Mouse (Mus musculus) intestine, embryonic 14.5 days (tissue): ENCODE results near the gene Bpnt1. TPM values are rescaled to one million over a fixed set of nuclear protein-coding genes. Genes with fewer than 3 reads are reported as not detected.

ENCODE experiments used
- ATAC-seq: fragments of 200-750 bp; cut with Nextera tagmentation; replicated peaks from 2 replicates; pipeline ENCODE4 v1.8.0; 2017; ENCODE audit warnings: low read depth, moderate number of reproducible peaks, moderate TSS enrichment, moderate library complexity; ENCODE audit not compliant: low FRiP score, low TSS enrichment
- DNase-seq: peaks from one replicate; pipeline ENCODE4 v3.0.0-alpha.2; 2018; ENCODE audit warnings: low spot score
- H3K27ac ChIP-seq: fragments of 300-500 bp; sonication (generic); 2 replicates; pipeline ENCODE4 v1.5.1; 2014; ENCODE audit warnings: low read depth, mild to moderate bottlenecking, control low read depth
- H3K27me3 ChIP-seq: fragments of 300-500 bp; sonication (generic); replicated peaks from 2 replicates; pipeline ENCODE4 v1.6.1; 2014; ENCODE audit warnings: low read length, control low read depth; ENCODE audit not compliant: control insufficient read depth, insufficient read depth
- H3K36me3 ChIP-seq: fragments of 300-500 bp; sonication (generic); 2 replicates; pipeline ENCODE4 v1.6.1; 2014; ENCODE audit warnings: low read length, control low read depth; ENCODE audit not compliant: control insufficient read depth, insufficient read depth
- H3K4me1 ChIP-seq: fragments of 300-500 bp; sonication (generic); replicated peaks from 2 replicates; pipeline ENCODE4 v1.6.1; 2014; ENCODE audit warnings: low read length, control low read depth, mixed read lengths; ENCODE audit not compliant: control insufficient read depth, insufficient read depth
- H3K4me2 ChIP-seq: fragments of 300-500 bp; sonication (generic); 2 replicates; pipeline ENCODE4 v1.6.1; 2014; ENCODE audit warnings: low read length
- H3K4me3 ChIP-seq: fragments of 300-500 bp; sonication (generic); 2 replicates; pipeline ENCODE4 v1.5.1; 2014; ENCODE audit warnings: low read depth, low read length, control low read depth, mixed read lengths
- H3K9ac ChIP-seq: fragments of 300-500 bp; sonication (generic); 2 replicates; pipeline ENCODE4 v1.6.1; 2014; ENCODE audit warnings: mild to moderate bottlenecking, low read length
- H3K9me3 ChIP-seq: fragments of 300-500 bp; sonication (generic); 2 replicates; pipeline ENCODE4 v1.6.1; 2016; ENCODE audit warnings: low read length, control low read depth; ENCODE audit not compliant: control insufficient read depth
- WGBS: fragments of 180-500 bp; shearing (Covaris S2); extraction: QIAGEN DNeasy Blood & Tissue Kit; methylation state at CpG from one replicate; pipeline ENCODE4 v1.1.7; 2014; 5-methylcytosine and 5-hydroxymethylcytosine counted together
- polyA plus RNA-seq: library from polyadenylated mRNA; unstranded; fragments of >200 nt; fragmentation: Nextera tagmentation; extraction: Ambion mirVana; gene quantifications from 2 replicates; pipeline ENCODE4 v1.2.1, GENCODE M21; 2014

Gene Bpnt1
- polyA plus RNA-seq, 1 experiment from 2014 or later: 52.3 TPM

- no peak overlapping the region for H3K4me2 ChIP-seq
- ATAC-seq: peak; percentile 41; the same call in 1 of the 2 replicates
Measured at GRCm38 (mm10) chr1:185336535-185336934, 4.6 kb downstream of the Bpnt1 start.

GRCm38 (mm10) chr1:185342441-185342840 is 10.5 kb downstream of the Bpnt1 start:
- Histone ChIP-seq H3K4me3 (no peak overlapping the region), H3K9ac (no peak overlapping the region), H3K36me3 (peaks cover 83% of the 10 kb centered on the region), H3K4me2 (no peak overlapping the region), H3K27ac (no peak overlapping the region), H3K27me3 (no peaks in the 10 kb centered on the region), H3K4me1 (no peaks in the 10 kb centered on the region), H3K9me3 (no peaks in the 10 kb centered on the region)
- ATAC-seq (no peak), DNase-seq (no peak)
- WGBS: 90% methylated on average over 4 of the region's 4 CpGs

More at GRCm38 (mm10) chr1:185336535-185336934, 4.6 kb downstream of the Bpnt1 start:
- peaks cover 35% of the 10 kb centered on the region for H3K36me3 ChIP-seq
- peaks cover 11% of the 10 kb centered on the region; the same call in 1 of the 2 replicates for H3K4me1 ChIP-seq
- H3K9ac ChIP-seq: no peak overlapping the region
- DNase-seq: peak; percentile 51
- H3K27me3 ChIP-seq: no peaks in the 10 kb centered on the region
- no peak overlapping the region for H3K27ac ChIP-seq
- 38% methylated on average over 3 of the region's 3 CpGs for WGBS
- no peaks in the 10 kb centered on the region for H3K9me3 ChIP-seq
- no peak overlapping the region for H3K4me3 ChIP-seq

GRCm38 (mm10) chr1:185343422-185343821 is 11.5 kb downstream of the Bpnt1 start:
- Histone ChIP-seq H3K4me2 (no peak overlapping the region), H3K9me3 (no peaks in the 10 kb centered on the region), H3K27ac (no peak overlapping the region), H3K36me3 (peaks cover 86% of the 10 kb centered on the region), H3K9ac (no peak overlapping the region), H3K4me3 (no peak overlapping the region), H3K4me1 (no peaks in the 10 kb centered on the region), H3K27me3 (no peaks in the 10 kb centered on the region)
- ATAC-seq (no peak), DNase-seq (no peak)
- 89% methylated on average over 8 of the region's 8 CpGs for WGBS

GRCm38 (mm10) chr1:185346188-185346587 is 14.2 kb downstream of the Bpnt1 start:
- no peak for DNase-seq
- Histone ChIP-seq H3K4me2 (no peak overlapping the region), H3K4me3 (no peak overlapping the region), H3K9me3 (no peaks in the 10 kb centered on the region), H3K9ac (no peak overlapping the region), H3K27ac (no peak overlapping the region), H3K4me1 (no peaks in the 10 kb centered on the region), H3K27me3 (no peaks in the 10 kb centered on the region), H3K36me3 (peaks cover 87% of the 10 kb centered on the region)
- no peak for ATAC-seq
- 71% methylated on average over 10 of the region's 10 CpGs for WGBS

- no peak overlapping the region for H3K4me2 ChIP-seq
- ATAC-seq (no peak), DNase-seq (no peak)
- no peaks in the 10 kb centered on the region for H3K4me1 ChIP-seq
- 95% methylated on average over 14 of the region's 14 CpGs for WGBS
- H3K9me3 ChIP-seq: no peaks in the 10 kb centered on the region
- no peak overlapping the region for H3K4me3 ChIP-seq
- no peak overlapping the region for H3K9ac ChIP-seq
- peaks cover 84% of the 10 kb centered on the region for H3K36me3 ChIP-seq
- no peak overlapping the region for H3K27ac ChIP-seq
- no peaks in the 10 kb centered on the region for H3K27me3 ChIP-seq
Measured at GRCm38 (mm10) chr1:185349741-185350140, 17.8 kb downstream of the Bpnt1 start.

- no peak overlapping the region for H3K4me2 ChIP-seq
- no peaks in the 10 kb centered on the region for H3K27me3 ChIP-seq
- WGBS: 94% methylated on average over 4 of the region's 4 CpGs
- no peaks in the 10 kb centered on the region for H3K4me1 ChIP-seq
- H3K9ac ChIP-seq: no peak overlapping the region
- H3K36me3 ChIP-seq: peaks cover 84% of the 10 kb centered on the region
- H3K9me3 ChIP-seq: no peaks in the 10 kb centered on the region
- ATAC-seq (no peak), DNase-seq (no peak)
- no peak overlapping the region for H3K27ac ChIP-seq
- no peak overlapping the region for H3K4me3 ChIP-seq
Measured at GRCm38 (mm10) chr1:185350611-185351010, 18.7 kb downstream of the Bpnt1 start.

GRCm38 (mm10) chr1:185352151-185352550 is 20.2 kb downstream of the Bpnt1 start:
- no peaks in the 10 kb centered on the region for H3K9me3 ChIP-seq
- H3K27ac ChIP-seq: no peak overlapping the region
- DNase-seq: no peak
- H3K4me2 ChIP-seq: no peak overlapping the region
- peaks cover 82% of the 10 kb centered on the region for H3K36me3 ChIP-seq
- H3K27me3 ChIP-seq: no peaks in the 10 kb centered on the region
- no peak for ATAC-seq
- H3K4me3 ChIP-seq: no peak overlapping the region
- 90% methylated on average over 12 of the region's 12 CpGs for WGBS
- no peaks in the 10 kb centered on the region for H3K4me1 ChIP-seq
- H3K9ac ChIP-seq: no peak overlapping the region

GRCm38 (mm10) chr1:185353351-185353750 is 21.4 kb downstream of the Bpnt1 start:
- WGBS: 97% methylated on average over 8 of the region's 8 CpGs
- Histone ChIP-seq H3K27ac (no peak overlapping the region), H3K36me3 (peaks cover 80% of the 10 kb centered on the region), H3K4me3 (no peak overlapping the region), H3K4me1 (no peaks in the 10 kb centered on the region), H3K9ac (no peak overlapping the region), H3K9me3 (no peaks in the 10 kb centered on the region), H3K27me3 (no peaks in the 10 kb centered on the region), H3K4me2 (no peak overlapping the region)
- ATAC-seq: no peak
- DNase-seq: no peak

- ATAC-seq (no peak), DNase-seq (no peak)
- no peak overlapping the region for H3K4me3 ChIP-seq
- H3K4me1 ChIP-seq: no peaks in the 10 kb centered on the region
- H3K9ac ChIP-seq: no peak overlapping the region
- no peaks in the 10 kb centered on the region for H3K27me3 ChIP-seq
- H3K9me3 ChIP-seq: no peaks in the 10 kb centered on the region
- no peak overlapping the region for H3K4me2 ChIP-seq
- H3K27ac ChIP-seq: no peak overlapping the region
- 89% methylated on average over 4 of the region's 4 CpGs for WGBS
- peaks cover 80% of the 10 kb centered on the region for H3K36me3 ChIP-seq
Measured at GRCm38 (mm10) chr1:185354731-185355130, 22.8 kb downstream of the Bpnt1 start.
